Mouse (Mus musculus) spleen, embryonic (tissue): Measurements from ENCODE around the gene Erc2.

Experiments used
- CTCF ChIA-PET: fragments of 350-600 bp; sonication (Branson Sonifier 250); formaldehyde crosslinking; loops from one replicate; lab custom pipeline; 2022; lab: Charles Lee

The Erc2 gene

DNA sequence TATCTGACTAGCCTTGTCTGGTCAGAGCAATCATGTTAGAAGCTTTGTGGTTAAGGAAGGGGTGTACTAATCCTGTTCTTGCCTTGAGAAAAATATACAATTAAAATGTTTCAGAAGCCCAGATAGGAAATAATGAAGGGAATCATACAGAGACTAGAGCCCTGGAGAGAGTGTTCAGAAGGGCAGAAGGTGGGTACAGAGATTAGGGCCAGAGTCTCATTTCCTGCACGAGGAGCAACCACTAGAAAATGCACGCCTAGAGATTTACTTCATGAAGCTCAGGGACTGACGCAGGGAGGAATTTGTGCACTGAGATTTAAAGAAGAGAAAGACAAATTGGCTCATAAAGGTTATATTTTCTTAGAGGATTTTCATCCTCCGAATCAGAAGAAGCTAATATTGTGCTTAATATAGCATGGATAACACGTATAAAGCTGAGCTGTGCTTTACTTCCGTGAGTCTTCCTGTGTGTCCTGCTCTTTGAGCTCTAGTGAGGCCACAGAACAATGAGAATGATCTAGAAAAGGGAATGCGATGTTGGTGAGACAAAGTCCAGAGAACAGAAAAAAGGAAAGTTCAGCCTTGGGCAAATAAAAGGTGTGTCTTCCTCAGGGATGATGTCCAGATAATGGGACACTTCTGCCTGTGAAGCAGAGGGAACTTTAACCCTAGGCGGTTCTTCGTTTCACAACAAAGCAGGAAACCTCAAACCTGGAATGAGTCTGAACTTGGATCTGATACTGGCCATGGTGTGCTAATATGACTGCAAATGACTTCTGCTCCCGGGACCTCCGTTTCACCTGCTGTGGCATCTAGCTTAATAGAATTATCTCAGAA is 45.0 kb downstream of the Erc2 start:
- CTCF ChIA-PET = no interaction called here

DNA sequence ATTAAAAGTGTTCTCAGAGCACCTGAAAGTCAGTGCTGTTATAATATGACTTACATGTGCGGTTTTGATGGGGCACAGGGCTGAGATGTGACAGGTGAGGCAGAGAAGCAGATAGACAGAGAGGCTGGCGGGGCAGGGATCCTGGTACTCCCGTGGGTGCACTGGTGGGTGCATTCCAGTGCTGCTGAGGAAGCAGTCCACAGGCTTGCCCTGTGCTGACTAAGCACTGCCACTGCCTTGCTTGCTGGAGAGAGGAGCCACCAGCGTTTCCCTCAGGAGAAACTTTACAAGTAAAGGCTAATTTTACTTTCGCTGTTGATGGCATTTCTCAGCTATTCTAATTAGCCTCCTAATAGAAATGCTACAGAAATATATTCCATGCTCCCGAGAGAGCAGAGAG is 45.9 kb downstream of the Erc2 start:
- CTCF ChIA-PET = no interaction called here

DNA sequence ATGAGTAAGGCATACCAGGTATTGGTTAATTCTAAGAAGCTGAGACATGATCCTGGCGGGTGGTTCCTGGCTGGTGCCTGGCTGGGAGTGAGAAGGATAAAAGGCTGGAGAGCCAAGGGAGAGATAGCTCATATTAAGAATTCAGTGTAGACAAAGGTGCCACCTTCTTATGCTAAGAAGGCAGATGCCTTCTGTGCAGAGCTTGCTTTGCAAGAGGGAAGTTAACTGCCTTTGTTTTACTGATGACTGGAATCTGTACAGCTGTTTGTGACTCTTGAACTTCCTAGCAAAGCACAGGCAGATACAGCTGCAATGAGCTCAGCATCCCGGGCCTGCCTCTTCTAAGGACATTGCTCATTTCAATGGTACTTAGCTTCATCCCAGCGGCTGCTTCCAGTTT is 47.7 kb downstream of the Erc2 start:
- CTCF ChIA-PET = no interaction called here

DNA sequence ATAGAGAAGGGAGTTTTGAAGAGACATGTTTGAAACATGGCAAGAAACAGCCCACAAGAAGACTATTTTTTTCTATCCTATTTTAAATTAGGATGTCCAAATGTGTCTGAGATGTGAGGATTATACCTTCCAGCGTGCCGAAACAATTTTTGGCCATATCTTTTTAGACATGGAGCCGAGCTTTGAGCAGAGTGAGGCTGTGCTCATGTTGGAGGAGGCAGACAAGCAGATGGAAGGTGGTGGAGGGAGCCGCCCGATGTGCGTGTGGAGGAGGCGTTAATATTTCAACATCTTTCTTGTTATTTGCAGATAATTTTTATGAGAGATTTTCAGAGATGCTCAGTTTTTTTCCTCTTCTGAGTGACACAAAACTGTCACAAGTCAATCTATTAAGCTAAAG is 50.5 kb downstream of the Erc2 start:
- CTCF ChIA-PET = no interaction called here

DNA sequence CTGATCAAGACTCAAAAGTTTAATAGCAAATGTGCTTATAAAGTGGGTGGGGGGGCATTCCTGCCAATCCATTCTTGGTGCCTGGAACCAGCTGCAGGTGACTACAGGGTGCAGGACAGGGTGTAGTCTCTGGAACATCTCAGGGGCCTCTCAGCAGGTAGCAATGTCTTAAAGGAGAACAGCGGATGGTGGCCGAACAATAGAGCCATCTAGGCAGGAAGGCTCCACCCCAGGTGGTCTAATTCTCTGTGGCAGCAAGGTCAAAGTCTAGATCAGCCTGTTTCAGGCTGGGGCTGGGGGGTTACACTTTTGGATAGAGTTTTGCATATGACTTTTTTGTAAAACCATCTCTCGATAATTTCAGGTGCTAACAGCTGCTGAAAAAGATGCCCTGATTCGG is 51.9 kb downstream of the Erc2 start:
- CTCF ChIA-PET = no interaction called here

DNA sequence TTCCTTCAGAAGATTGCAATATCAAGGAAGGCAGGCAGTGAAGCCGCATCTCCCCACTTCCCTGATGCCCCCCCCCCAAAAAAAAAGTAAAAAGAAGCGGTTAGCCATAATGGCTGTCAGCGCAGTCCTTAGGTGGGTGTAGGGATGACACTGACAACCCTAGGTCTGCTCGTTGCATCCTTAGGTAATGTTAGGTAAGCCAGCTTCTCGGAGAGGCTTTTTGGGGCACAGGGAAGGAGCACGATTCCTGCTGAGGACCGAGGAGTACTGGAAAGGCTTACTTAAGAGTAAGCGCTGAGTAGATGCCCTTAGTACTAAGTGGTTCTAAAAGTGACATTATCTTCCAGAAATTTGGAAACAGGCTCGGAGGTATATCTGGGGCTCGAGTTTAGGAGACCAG is 52.3 kb downstream of the Erc2 start:
- CTCF ChIA-PET = no interaction called here

DNA sequence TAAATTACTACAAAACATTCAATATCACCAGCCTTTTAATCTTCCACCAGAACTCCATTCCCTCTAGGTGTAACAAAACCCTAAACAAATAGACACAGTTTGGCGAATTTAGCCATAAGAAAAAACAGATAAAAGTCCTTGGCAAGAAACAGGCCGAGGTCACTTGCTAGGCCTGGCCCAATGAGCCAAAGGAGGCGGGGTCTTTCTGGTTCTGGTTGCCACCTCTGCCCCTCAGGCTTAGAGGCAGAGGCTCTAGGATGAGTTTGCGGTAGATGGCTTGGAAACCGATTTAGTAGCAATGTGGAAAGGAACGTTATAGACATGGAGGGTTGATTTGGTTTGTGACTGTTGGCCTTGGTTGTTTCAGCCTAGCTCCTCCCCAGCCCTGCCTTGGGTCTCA is 52.8 kb downstream of the Erc2 start:
- CTCF ChIA-PET = no interaction called here

DNA sequence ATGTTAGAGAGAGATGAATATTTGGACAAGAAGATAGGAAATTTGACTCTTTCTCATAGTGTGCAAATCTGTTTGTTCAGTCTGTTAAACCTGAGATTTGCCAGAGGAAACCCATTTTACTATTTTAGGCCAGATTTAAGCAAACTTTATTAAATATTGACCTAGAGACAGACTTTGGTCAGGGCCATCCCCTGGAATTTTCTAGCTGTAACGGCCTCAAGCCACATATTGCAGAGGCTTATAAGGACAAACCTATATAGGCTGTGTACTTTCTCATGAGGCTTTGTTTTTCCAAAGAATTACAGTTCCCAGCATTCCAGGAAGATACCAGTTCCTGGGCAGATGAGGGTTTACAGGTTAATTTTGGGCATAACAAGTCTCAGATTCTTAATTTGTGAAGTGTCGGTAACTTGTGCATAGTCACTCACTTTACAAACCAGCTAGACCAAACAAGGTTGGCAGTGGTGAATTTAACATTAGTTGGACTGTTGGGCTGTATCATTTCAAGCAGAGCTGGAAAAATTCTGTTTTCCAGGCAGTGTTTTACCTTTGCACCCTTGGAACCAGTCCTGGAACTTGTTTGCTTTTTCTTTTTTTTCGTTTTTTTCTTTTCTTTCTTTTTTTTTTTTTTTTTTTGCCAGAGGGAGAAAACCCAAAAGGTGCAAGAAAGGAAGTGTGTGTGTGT is 60.3 kb downstream of the Erc2 start:
- CTCF ChIA-PET = no interaction called here

DNA sequence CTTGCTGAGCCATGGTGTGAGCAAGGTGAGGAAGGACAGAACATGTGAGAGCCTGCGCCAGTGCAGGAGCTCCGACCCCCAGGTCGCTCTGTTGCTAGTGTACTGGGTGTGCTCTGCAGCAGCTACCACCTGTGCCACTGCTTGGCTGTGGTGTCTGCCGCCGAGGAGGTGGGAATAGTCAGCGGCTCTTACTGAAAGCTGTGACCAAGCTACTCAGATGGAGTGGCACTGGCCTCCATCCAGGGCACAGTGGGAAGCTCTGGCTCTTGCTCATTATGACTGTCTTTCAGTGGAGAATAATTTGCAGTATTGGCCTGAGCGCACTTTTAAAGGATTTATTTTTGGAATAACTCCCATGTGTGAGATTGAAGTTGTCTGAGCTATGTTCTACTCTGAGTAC is 73.6 kb downstream of the Erc2 start:
- CTCF ChIA-PET = no interaction called here

DNA sequence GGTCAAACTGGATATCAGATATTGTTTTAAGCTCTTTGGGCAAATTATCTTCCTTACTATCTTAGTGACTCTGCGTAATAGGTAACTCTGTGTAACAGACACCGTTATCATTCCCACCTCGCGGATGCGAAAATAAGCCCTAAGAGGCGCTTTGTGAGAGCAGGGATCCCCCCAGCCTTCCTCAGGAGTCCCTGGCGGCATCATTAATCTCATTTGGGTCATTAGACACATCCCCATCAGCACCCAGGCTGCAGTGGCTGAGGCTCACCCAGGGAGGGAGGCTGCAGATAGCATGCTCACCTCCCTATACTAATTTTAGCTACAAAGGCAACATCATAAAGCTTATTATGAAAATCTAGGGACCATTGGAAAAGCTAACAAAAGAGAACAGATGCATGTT is 95.1 kb downstream of the Erc2 start:
- CTCF ChIA-PET = no interaction called here

DNA sequence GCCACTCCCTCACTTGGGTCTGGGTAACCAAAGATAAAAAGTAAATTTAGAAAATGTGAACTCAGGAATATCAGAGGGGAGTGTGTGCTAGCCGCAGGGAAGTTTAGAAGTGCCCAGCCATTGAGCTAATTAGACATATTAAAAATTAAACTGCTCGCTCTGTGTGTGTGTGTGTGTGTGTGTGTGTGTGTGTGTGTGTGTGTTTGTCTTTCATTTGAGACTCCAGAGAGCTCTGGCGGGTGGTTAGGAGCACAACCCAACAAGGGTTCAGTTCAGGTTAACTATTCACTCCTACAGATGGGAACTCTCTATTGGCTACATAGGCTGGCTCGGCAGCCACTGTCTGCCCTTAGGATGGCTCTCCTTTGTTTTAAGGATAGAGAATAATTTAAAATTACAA is 97.4 kb downstream of the Erc2 start:
- CTCF ChIA-PET = interaction anchor here (0.6 kb wide), 1 partner anchor 28 kb away, joined by 3 read pairs; no protein-coding TSS in a partner anchor

DNA sequence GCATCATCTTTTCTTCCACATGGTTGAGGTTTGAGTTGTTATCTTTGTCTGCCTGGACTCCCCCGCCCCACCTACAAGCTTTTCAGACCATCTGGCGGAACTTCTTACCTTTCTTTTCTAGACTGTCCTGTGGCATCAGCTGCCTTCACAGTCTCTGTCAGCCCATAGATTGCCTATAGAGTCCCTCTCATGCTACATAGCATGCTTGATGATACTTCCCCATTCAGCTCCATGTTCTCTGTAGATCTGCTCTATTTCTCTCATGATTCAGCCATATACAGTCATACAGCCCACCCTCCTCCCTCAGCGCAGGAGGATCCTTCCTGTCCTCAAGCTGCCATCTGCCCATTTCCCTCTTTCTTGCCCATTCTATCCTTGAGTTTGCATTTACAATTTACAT is 98.7 kb downstream of the Erc2 start:
- CTCF ChIA-PET = no interaction called here

DNA sequence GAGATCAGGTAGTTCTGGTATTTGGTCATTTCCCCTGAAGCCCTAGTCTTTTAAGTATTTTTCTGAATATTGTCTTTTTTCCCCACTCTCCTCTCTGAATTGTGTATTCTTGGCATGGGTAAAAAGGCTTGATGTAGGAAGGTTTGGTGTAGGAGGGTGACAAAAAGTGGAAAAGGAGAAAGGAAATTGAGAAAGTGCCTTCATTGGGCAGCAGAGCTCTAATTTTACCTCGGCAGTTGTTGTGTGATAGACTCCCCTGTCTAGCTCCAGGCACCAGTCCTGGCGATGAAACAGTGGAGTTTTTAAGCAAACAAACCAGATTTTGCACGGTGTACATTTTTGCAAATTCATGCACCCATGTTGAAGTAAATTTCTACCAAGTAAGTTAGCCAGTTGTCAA is 99.5 kb downstream of the Erc2 start:
- CTCF ChIA-PET = no interaction called here

DNA sequence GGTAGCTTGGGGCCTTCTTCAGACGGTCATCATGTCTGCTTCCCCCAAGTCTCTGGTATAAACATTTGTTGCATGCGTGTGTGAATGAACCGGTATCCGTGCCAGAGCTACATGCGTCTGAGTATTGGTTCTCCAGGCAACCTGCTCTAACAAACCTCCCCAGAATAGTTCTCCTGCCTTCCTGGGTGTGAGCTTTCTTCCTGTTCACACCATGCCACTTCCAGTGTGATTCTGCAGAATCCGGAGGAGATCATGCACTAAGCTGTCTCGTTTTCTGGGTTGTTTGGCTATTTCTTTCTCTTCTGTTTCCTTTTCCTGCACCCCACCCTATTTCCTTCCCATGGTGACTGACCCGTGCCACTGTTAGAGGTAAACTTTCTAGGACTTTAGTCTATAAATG is 105.3 kb downstream of the Erc2 start:
- CTCF ChIA-PET = no interaction called here

DNA sequence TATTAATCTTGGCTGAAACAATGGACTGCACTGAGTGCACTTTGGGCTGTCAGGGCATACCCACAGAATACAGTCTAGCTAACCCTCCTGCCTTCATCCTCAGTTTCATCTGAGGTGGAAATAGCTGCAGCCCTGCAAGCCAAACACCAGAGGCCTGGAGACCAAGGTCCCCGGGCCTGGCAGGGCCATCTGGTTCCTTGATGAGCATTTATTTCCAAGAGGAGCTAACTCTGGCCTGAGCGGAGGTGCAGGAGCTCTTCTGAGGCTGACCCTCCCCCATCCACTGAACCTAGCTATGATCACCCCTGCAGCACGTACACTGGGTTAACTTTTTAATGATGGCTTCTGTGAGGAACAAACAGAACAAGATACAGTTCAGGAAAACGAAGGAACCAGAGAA is 108.9 kb downstream of the Erc2 start:
- CTCF ChIA-PET = no interaction called here

DNA sequence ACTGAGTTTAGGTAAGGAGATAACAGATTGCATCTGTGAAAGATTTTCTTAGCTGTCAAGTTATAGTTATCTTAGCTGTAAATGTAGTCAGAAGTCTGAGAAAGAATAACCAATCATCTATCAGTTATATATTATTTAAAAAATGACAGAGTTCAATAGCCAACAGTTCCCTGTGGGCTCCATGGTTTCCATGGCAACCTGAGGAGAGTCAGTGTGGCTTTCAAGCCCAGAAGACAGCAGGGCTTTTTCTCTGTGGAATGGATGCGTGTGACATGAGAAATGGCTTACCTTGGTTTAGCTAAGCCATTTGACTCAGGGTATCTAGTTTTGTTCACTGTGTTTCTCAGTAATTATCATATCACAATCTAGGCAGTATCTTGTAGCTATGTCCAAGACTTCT is 117.2 kb downstream of the Erc2 start:
- CTCF ChIA-PET = no interaction called here

DNA sequence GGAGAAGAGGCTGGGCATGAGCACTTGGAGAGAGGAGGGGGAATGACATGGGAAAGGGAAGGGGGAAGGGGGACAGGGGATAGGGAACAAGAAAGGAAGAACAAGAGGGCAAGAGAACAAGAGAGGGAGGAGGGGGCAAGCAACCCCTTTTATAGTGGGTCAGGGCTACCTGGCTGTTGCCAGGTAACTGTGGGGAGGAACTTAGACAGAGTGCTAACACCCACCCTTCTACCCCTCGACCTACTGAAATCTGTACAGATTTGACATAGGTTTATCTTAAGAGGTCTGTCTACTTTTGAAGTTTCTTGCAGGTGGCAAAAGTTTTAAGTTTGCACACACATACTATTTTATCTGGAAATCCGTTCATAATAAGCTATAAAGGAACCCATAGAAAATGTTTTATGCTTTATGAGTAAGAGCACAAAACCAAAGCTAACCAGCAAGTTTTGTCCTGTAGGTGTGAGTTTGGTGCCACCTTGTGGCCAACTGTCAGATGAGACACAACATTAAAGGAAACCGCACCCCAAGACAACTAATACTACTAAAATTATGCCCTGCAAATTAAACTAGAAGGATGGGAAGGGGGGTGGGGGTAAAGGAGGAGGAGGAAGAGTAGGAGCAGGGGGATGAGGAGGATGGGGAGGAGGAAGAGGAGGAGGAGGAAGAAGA is 119.2 kb downstream of the Erc2 start:
- CTCF ChIA-PET = interaction anchor here (0.6 to 0.7 kb wide), 3 partner anchors 718 to 1126 kb away, joined by 3 to 12 read pairs (median 5); no protein-coding TSS in a partner anchor

DNA sequence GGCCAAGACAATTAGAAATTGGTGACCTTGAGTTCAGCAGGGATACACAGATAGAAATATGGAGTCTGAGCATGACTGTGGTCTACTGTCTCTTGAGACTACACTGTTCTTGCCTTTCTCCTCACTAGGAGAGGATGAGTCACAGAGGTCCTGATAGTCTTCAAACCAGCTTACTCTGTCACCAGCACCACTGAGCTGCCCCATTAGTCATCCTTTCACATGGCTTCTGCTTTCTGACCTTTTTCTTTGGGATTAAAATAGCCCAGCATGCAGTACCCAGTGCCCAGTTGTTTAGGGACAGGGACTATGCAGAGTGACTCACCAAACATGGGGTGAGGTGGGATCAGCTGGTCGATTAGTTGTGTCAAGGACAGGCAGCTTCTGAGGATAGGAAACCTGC is 132.1 kb downstream of the Erc2 start:
- CTCF ChIA-PET = interaction anchor here (0.7 kb wide), 1 partner anchor 23 kb away, joined by 3 read pairs; no protein-coding TSS in a partner anchor

DNA sequence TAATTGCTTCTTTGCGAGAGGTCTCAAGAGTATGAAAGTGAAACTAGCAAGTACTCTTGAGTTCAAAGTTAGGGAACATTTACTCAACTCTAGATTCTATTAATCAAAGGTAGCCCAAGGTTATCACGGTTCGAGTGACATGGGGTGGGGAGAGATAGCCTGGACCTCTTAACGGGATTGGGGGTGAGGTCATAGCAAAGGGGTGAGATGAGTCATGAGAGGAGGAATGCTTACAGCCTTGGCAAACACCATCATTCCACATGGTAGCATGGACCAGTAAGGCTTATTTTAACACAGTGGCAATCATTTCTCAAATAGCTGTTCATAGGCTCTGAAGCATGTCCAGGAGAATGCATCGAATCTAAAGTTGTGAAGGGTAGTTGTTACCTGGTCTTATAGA is 134.7 kb downstream of the Erc2 start:
- CTCF ChIA-PET = no interaction called here

DNA sequence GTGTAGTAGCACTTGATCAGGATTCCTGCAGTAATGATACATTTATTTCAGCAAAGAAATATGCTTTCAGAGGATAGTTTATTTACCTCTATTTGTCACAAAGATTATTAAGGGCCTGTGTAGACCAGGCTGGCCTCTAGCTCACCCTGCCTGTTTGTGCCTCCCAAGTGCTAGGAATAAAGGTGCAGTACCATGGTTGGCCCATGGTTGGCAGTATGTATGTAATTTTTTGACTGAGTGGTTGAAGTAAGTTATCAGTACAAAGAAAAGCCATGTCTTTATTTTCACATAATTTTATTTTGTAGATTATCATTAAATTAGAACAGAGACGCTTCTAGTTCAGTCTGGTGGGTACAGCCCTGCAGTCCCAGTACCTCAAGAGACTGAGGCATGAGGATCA is 136.0 kb downstream of the Erc2 start:
- CTCF ChIA-PET = no interaction called here

DNA sequence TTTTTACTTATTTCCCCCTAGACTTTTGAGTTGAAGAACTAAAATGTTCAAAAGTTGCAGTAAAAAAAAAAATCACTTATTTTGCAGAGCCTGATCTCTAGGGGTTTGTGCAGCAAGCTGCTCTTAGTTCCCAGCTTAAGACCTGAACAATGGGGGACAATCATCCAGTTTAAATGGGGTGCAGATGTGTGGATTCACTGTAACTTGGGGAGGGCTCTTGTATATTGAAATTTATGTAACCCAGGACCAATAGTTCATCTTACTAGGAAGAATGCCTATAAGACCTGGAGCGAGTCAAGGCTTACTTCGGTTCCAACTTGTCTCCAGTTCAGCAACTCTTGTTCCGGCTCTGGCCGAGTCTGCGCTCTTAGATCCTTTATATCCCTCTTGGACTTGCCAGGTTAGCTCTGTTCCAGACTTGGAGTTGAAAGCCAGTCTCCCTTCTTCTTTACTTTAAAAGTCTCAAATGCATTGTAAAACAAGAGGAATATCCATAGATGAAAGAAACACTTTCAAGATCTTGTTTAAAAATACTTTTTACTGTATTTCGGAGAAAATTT is 136.9 kb downstream of the Erc2 start:
- CTCF ChIA-PET = no interaction called here

DNA sequence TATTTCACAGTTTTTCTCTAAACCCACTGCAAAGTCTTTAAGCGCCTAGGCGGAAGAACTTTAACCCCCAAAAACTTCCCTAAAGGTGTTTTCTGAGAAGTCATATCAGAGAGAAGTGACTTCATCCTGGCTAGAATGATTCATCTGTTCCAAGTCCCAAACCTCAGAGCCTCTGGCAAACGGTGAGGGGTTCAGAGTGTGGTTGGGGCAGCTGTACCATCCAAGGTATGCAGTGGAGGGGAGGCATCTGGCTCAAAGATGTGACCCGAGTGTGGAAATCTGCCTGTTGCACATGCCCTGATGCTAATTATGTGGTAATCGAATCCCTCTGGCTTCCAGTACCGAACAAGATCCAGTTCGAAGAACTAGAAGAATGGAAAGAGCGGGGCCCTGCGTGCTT is 137.8 kb downstream of the Erc2 start:
- CTCF ChIA-PET = no interaction called here
